Mouse (Mus musculus) liver, postnatal 0 days (tissue): ENCODE data around the gene Gcc2.

Source experiments
- CTCF ChIP-seq: sonication (generic); IDR thresholded peaks from 2 replicates; pipeline ENCODE4 v1.5.1; 2016; ENCODE audit warnings: antibody characterized with exemption, low read depth
- EP300 ChIP-seq: IDR thresholded peaks from 2 replicates; pipeline ENCODE4 v1.6.1; 2016; ENCODE audit warnings: antibody characterized with exemption, low read depth, mild to moderate bottlenecking

DNA sequence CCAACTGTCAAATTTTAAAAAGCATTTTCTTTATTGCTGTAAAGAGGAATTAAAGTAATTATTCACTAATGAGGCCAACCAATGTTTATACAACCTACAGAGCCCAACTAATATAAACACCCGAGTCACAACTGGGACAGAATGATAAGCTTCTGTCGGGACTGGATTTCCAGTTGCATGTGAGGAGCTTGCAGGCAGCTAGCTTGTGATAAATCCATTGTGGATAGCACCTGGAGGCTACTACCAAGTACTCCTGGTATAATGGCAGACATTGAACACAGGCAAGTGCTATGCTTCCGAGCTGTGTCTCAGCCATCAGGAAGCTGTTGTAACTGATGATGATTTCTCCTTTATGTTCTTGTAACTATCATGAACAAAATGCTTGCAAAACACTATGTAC, 35.4 kb downstream of the Gcc2 start:
- TF ChIP-seq EP300, result 0 out of 2 replicates have a peak, but pooled peaks have one; percentile 11
- no peak for TF ChIP-seq CTCF
